28 mouse cellular contexts compared by ENCODE assay signal in genomic region chr13:47358986-47359385, GRCm38 (mm10).
"Had no signal": no experiment of that assay in that cellular context is flagged by ENCODE, and none has a peak within 500 bp of the region (broad histone marks: within the 10 kb centered on the region; RNA-seq: fewer than 3 reads in every experiment).

No protein-coding gene starts in this region.

- H3K4me1 ChIP-seq: embryonic facial prominence, embryonic 12.5 days; embryonic facial prominence, embryonic 15.5 days; forebrain, embryonic 12.5 days; heart, embryonic 10.5 days; heart, embryonic 12.5 days had no signal

- H3K9ac ChIP-seq: embryonic facial prominence, embryonic 12.5 days; embryonic facial prominence, embryonic 13.5 days; embryonic facial prominence, embryonic 15.5 days; forebrain, embryonic 12.5 days; forebrain, embryonic 13.5 days; forebrain, embryonic 15.5 days; forebrain, postnatal 0 days; heart, embryonic 12.5 days had no signal

- H3K36me3 ChIP-seq: embryonic facial prominence, embryonic 12.5 days; embryonic facial prominence, embryonic 13.5 days; embryonic facial prominence, embryonic 15.5 days; forebrain, embryonic 12.5 days; forebrain, embryonic 15.5 days; heart, embryonic 10.5 days; heart, embryonic 12.5 days had no signal

- H3K27me3 ChIP-seq: embryonic facial prominence, embryonic 12.5 days; embryonic facial prominence, embryonic 13.5 days; embryonic facial prominence, embryonic 15.5 days; forebrain, embryonic 12.5 days; forebrain, embryonic 13.5 days; forebrain, embryonic 15.5 days; heart, embryonic 12.5 days had no signal

- DNase-seq: cerebellum, adult 8-10 months; cerebellum, adult 9-10 months; cerebellum, adult 9-11 months; cerebellum, postnatal 10 days; cerebellum, postnatal 14 days; cerebellum, postnatal 25 days; cerebellum, postnatal 36 days; embryo, embryonic 11 days; forebrain, postnatal 0 days; gastrocnemius, adult 2 months; gastrocnemius, postnatal 10 days; gastrocnemius, postnatal 14 days; gastrocnemius, postnatal 25 days; gastrocnemius, postnatal 36 days; heart, adult 18-20 months; heart, adult 2 months had no signal

- H3K4me3 ChIP-seq: embryonic facial prominence, embryonic 12.5 days; embryonic facial prominence, embryonic 13.5 days; embryonic facial prominence, embryonic 15.5 days; erythroblast, embryonic 14.5 days; forebrain, embryonic 12.5 days; forebrain, embryonic 13.5 days; forebrain, embryonic 15.5 days; gastrocnemius, adult 2 months; heart, adult 2 months; heart, embryonic 10.5 days; heart, embryonic 12.5 days had no signal

- H3K4me2 ChIP-seq: embryonic facial prominence, embryonic 12.5 days; embryonic facial prominence, embryonic 13.5 days; embryonic facial prominence, embryonic 15.5 days; forebrain, embryonic 12.5 days; forebrain, embryonic 13.5 days; forebrain, embryonic 15.5 days; heart, embryonic 11.5 days; heart, embryonic 12.5 days had no signal

- H3K9me3 ChIP-seq: embryonic facial prominence, embryonic 12.5 days; embryonic facial prominence, embryonic 13.5 days; embryonic facial prominence, embryonic 15.5 days; forebrain, embryonic 12.5 days; forebrain, embryonic 13.5 days; forebrain, embryonic 15.5 days; heart, embryonic 10.5 days; heart, embryonic 12.5 days had no signal

- ATAC-seq: forebrain, embryonic 13.5 days; forebrain, embryonic 14.5 days; forebrain, embryonic 15.5 days; forebrain, embryonic 16.5 days; forebrain, postnatal 0 days had no signal

- H3K27ac ChIP-seq: embryonic facial prominence, embryonic 12.5 days; embryonic facial prominence, embryonic 15.5 days; forebrain, embryonic 12.5 days; forebrain, embryonic 13.5 days; forebrain, embryonic 15.5 days; gastrocnemius, adult 2 months; heart, adult 2 months; heart, embryonic 10.5 days had no signal
